Mouse (Mus musculus) urinary bladder, postnatal 4 days (tissue): ENCODE results near the gene Yod1.
A peak's percentile ranks its signal among the peaks of the same experiment; 100 is the strongest.

Source experiments
- DNase-seq, 2 experiments: peaks; one replicate each; pipeline ENCODE4 v3.0.0; 2021 to 2022; ENCODE audit warnings: low spot score in 2 of 2

Gene Yod1

DNA sequence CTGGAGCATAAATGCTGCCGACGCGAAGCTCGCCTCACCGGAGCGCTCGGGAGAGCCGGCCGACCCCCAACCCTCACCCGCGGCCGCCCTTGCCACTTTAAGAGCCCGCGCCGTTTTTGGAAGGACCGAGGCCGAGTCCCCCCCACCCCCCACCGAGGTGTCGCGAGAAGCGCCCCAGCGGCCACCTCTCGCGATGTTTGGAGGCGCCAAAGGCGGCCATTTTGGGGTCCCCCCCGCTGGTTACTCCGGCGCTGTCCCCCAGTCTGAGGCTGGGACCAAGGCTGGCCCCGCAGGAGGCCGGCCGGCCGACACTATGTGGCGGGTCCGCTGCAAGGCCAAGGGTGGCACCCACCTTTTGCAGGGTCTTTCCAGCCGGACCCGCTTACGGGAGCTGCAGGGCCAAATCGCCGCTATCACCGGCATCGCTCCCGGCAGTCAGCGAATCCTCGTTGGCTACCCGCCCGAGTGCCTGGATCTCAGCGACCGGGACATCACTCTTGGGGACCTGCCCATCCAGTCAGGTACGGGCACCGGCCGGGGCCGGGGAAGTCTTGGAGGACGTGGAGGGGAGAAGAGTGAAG lies at the start of gene Yod1:
Gene Yod1, plus strand, starts transcription at position 37 of the 581 bp plus-strand sequence.
- peak; percentile 88 to 92 for DNase-seq

DNA sequence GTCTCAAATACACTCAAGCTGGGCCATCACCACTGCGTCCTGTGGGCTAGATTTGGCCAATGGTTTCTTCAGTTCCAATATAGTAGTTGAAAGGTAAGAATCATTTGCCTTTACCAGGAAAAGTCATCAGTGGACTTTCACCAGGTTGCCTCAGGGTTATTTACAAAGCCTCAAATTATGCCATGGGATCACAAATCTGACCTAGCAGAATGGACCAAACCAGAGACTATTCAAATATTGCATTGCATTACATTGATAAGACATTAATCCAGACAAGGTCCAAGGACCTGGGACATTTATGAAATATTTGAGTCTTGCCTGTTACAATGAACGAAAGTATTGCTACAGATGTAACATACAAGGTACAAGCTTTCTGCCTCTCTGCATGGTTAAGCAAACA lies 38.6 kb upstream of the Yod1 start:
- DNase-seq, result no peak

GRCm38 (mm10) chr1:130681075-130681474 lies 36.1 kb upstream of the Yod1 start:
- no peak for DNase-seq

DNA sequence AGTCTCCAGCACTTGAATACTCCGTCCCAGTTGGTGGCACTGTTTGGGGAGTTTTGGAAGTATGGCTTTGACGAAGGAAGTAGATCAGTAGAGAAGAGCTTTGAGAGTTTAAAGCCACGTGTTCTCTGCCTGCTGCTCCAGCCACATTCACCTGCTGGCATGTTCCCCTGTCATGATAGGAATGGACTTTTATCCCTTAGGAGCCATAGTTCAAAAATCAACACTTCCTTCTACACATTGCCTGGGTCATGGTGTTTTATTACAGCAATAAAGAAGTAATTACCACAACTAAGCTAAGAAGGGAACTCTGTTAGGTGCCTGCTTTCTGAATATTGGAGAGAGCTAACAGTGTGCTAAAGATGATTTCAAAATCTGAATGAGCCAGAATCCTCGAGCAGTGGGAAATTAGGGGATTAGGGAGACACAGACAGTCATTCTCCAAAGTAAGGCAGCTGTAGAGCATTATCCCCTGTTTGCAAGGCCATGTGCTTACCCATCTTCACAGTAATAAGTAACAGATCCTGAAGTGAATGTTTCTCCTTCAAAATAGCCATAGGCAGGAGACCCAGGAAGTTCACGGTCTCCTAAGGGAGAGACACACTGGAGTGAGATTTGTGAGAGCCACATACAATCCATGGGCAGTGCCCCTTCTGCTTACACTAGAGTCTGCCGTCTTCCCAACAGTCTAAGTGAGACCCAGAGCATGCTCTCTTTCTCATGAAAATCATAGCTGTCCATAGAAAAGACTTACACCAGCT lies 35.3 kb upstream of the Yod1 start:
- no peak for DNase-seq

DNA sequence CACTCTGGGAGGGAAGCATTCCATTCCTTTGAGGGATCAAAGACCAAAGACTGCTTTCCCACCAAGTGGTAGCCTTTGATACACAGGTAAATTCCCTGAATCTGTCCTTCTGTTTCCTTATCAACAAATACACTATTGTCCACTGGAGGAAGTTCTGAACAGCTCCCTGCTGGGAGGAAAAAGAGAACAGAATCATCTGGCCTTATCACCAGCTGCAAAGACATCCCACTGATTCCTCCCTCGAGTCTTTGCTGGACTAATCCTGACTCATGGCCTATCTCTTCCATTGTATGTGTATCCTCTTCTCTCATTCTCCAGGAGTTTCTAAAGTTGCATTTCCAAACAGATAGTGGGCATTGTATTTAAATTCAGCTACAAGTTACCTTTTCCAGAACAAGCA lies 33.2 kb upstream of the Yod1 start:
- no peak for DNase-seq

- peak in 1 of 2 experiments; percentile 13 for DNase-seq
Observed at GRCm38 (mm10) chr1:130698601-130699000, 18.5 kb upstream of the Yod1 start.

- DNase-seq, result peak in 1 of 2 experiments; percentile 15
Observed at GRCm38 (mm10) chr1:130699937-130700633, 17.0 kb upstream of the Yod1 start.

DNA sequence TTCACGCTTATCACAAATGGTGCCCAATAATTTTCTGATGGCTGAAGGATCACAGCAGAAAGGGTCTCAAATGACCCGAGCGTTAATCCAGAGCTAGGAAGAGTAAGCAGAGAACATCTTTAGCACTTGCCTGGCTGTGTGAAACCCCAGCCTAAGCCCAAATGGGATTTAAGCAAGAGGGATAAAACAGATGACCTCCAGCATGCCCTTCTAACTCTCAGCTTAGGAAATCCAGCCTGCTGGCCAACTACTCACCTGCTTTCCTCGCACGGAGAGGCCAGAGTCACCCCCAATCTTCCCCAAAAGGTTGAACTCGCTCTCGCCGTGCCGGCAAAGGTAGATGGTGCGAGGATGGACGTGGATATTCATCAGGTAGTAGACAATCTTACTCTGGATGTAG lies 15.2 kb upstream of the Yod1 start:
- no peak for DNase-seq

DNA sequence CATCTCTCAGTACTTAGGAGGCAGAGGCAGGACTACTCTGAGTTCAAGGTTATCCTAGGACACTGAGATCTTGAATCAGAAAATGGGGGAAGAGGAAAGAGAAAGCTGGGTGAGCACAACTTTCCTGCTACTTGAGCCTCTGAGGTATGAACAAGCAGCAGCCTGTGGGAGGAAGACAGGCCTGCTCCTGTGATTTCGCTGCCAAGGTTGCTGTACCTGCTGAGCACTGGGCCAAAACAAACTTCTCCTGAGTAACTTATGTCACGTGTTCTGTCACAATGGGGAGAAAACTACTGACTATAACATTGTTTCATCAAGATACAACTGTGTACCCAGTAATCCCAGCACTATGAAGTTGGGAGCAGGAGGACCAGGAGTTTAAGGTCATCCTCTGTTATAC lies 13.5 kb upstream of the Yod1 start:
- DNase-seq, result no peak

DNA sequence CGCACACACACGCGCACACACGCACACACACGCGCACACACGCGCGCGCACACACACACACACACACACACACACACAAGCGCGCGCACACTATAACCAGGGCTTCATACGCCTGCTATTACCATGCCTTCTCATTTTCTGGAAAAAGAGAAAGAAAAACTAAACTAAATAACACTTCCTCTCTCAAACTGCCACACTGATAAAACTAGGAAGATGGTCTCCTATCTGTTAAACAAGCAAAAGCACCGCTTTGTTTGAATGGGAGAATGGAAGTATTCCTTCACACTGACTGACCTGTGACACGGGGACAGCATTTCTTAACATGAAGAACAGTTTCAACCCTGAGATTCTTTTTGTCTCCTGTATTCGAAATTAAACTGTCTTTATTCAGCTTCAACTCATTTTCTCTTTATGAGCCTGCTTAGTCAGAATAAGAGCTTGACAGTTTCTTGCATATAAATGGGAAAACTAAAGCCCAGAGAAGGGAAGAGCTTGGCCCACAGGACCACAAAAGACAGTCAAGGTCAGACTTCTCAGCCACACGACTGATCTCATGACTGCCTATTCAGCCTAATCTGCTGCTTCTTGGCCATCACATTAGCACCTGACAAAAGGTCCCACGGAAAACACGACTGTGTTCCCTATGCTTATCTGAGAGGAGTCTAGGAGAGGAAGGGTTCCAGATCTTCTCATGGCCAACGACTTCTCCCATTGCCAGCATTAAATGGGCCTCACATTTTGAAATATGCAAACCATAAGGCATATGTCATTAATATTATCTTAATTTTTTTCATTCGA lies 6.6 kb upstream of the Yod1 start:
- DNase-seq, result no peak

- no peak for DNase-seq
Observed at GRCm38 (mm10) chr1:130714046-130714445, 3.1 kb upstream of the Yod1 start.

- peak; percentile 87 to 88 for DNase-seq
Observed at GRCm38 (mm10) chr1:130715561-130716217, 1.4 kb upstream of the Yod1 start, which contains the start of gene Gm29427. Gene Gm29427 (minus strand): TSS chr1:130715799.

GRCm38 (mm10) chr1:130716218-130716512 lies 962 bp upstream of the Yod1 start:
- DNase-seq, result no peak

DNA sequence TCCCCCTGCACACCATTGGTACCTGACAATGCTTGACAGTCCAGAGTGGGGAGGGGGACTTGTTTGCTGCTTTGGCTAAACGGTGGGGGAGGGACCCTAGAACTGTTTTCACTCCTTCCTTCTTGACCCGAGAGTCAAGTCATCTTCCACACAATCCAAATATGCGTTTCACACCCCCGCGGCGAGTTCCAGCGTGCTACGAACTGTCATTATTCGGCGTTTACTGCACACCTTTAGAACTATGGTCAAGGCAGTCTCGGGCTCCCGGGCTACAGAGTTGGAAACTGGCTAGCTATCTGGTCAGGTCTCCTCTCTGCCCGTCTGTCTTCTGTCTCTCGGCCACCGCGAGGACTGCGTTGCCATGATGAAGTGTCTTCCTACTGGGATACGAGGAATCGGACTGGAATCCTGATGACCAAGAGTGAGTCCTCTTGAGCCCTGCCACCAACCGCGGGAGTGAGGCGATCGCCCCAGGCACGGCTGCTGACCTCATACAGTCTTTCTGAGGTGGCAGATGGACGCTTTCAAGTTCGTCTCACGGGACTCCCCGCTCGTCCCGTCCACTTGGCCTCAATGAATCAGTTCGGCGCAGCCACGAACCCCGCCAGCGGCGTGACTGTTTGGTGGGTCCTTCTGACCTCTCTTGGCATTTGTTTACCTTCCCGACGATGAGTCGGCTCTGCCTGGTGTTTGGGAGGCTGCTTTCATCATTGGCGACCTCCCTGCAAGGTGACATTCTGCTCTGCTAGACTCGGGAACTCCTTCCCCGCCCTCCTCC lies 425 bp upstream of the Yod1 start:
- DNase-seq, result no peak

DNA sequence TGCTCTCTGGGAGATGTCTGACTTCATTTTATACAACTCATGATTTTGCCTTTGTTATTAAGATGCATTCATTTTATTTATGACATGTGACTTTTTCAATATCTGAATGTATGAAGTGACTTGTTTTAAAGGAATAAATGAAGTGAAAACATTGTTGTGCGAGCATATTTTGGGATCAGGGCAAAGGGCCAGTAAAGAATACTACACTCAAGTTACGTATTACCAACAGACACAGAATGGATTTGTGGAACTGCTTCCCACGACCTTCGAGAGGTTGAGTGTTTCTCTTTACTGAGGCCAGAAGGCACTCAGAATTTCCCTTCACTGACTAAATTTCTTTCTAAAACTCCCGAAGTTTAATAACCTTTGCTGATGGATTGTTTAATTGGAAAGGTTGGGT lies 7.1 kb downstream of the Yod1 start:
- DNase-seq, result no peak

GRCm38 (mm10) chr1:130726396-130726795 lies 9.3 kb downstream of the Yod1 start:
- DNase-seq, result no peak

DNA sequence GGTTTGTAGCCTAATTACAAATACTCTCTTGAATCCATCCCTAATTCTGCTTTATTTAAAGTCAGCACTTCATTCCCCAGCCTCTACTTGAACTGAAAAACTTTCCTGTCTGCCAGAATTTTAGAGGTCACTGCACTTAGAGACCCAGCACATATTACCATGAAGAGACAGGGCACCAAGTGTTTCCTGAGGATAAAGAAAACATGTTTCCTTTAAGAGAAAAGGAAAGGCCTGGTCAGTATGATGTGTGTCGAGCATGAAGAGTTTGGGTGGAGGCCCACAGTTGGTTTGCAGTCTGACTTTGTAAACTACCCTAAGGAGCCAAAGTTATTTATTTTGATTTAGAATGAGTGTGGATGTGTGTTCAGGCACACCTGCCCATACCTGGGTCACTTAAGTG lies 10.9 kb downstream of the Yod1 start:
- no peak for DNase-seq

DNA sequence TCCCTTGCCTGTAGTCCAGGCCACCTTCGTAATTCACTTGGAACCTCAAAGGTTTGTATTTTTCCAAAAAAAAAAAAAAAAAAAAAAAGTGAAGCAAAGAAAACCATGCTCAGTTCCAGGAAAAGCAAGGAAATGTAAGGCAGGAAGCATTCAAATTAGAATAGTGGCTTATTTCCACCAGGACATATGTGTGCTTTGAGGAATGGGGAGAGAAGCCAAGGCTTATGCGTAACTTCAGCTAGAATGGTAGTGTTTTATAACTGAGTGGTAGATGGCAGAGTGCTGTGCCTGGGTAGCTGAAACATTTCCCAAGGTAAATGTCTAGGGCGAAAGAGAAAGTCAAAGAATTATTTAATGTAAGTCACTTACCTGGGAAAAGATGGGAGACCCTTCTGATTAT lies 11.6 kb downstream of the Yod1 start:
- no peak for DNase-seq

GRCm38 (mm10) chr1:130729153-130729552 lies 12.0 kb downstream of the Yod1 start, which contains the start of gene Pfkfb2:
Gene Pfkfb2 (minus strand): TSS chr1:130729253.
- DNase-seq, result no peak

DNA sequence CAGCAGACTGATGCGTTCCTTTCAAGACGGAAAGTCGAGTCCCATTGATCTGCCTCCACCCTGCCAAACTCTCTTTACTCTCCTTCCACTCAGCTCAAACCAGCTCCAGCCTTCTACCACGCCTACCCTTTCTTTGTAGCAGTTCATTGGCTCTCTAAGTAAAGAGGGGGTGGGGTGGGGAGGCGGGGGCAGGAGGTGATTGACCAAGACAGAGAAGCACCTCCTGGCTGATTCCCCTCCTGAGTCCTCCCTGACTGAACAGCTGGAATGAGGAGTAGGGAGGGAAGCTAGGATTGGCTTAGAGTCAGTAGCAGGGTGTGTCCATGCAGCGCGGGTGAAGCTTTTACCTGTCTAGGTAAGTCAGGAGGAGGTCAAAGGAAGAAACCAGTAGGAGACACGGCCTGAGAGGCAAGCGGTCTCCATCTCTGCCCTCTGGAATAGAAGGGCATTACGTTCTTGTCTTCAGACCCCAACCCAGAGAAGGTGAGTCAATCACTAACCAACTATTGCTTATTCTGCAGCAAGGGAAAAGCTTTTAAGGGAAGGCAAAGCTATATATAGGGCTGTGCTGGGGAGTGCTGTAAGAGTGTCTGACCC lies 14.7 kb downstream of the Yod1 start, which contains the start of gene AA986860:
Gene AA986860, plus strand, starts transcription at position 236 of the 597 bp plus-strand sequence.
- no peak for DNase-seq
